Mouse (Mus musculus): ENCODE measurements around the gene Numbl. TPM values are rescaled to one million over a fixed set of nuclear protein-coding genes. Genes with fewer than 3 reads are reported as not detected.

Numbl gene
- polyA plus RNA-seq, 1 experiment from 2014 or later: 1.9 TPM

DNA sequence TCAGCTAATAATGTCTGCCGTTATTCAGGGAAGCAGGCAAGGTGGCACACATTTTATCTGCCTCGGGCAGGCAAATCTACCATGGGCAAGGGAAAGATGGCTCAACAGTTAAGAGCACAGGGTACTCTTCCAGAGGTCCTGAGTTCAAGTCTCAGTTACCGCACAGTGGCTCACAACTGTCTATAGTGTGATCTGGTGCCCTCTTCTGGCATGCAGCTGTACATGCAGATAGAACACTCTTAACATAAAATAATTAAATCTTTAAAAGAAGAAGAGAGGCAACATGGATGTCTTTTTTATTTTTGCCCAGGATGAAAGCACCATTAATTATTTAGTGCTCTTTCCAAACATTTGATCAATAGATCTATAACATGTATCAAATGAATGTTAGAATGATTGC lies 19.0 kb downstream of the Numbl start:
- no peaks in the 10 kb centered on the region for H3K27me3 ChIP-seq (ENCODE audit: control insufficient read depth, insufficient read depth, low read depth, low read length)
- 66% methylated on average over 3 of the region's 3 CpGs for WGBS (ENCODE audit: insufficient replicate concordance)
- H3K9ac ChIP-seq (ENCODE audit: low read depth, low read length): no peak overlapping the region
- H3K9me3 ChIP-seq (replicated peaks; ENCODE audit: control insufficient read depth, low read length): no peaks in the 10 kb centered on the region
- no peak overlapping the region for H3K4me3 ChIP-seq (ENCODE audit: low read depth, low read length)
- ATAC-seq (ENCODE audit: low read depth): no peak
- H3K27ac ChIP-seq (ENCODE audit: low read length): no peak overlapping the region
- H3K4me2 ChIP-seq (ENCODE audit: low read depth, low read length): no peak overlapping the region
- H3K4me1 ChIP-seq (ENCODE audit: control insufficient read depth, low read depth, low read length): no peaks in the 10 kb centered on the region
- no peaks in the 10 kb centered on the region for H3K36me3 ChIP-seq (ENCODE audit: control insufficient read depth, insufficient read depth)

GRCm38 (mm10) chr7:27281717-27282116 lies 23.5 kb downstream of the Numbl start:
- Histone ChIP-seq H3K4me2 (ENCODE audit: low read depth, low read length) (no peak overlapping the region), H3K9me3 (replicated peaks; ENCODE audit: control insufficient read depth, low read length) (no peaks in the 10 kb centered on the region), H3K27ac (ENCODE audit: low read length) (no peak overlapping the region), H3K27me3 (ENCODE audit: control insufficient read depth, insufficient read depth, low read depth, low read length) (peaks cover 3% of the 10 kb centered on the region; the same call in 1 of the 2 replicates), H3K4me1 (ENCODE audit: control insufficient read depth, low read depth, low read length) (no peaks in the 10 kb centered on the region), H3K9ac (ENCODE audit: low read depth, low read length) (no peak overlapping the region), H3K4me3 (ENCODE audit: low read depth, low read length) (no peak overlapping the region), H3K36me3 (ENCODE audit: control insufficient read depth, insufficient read depth) (no peaks in the 10 kb centered on the region)
- ATAC-seq (ENCODE audit: low read depth): no peak
- 54% methylated on average over 13 of the region's 13 CpGs for WGBS (ENCODE audit: insufficient replicate concordance)

- Histone ChIP-seq H3K36me3 (ENCODE audit: control insufficient read depth, insufficient read depth) (no peaks in the 10 kb centered on the region), H3K4me2 (ENCODE audit: low read depth, low read length) (no peak overlapping the region), H3K4me3 (ENCODE audit: low read depth, low read length) (no peak overlapping the region), H3K9me3 (replicated peaks; ENCODE audit: control insufficient read depth, low read length) (no peaks in the 10 kb centered on the region), H3K27me3 (ENCODE audit: control insufficient read depth, insufficient read depth, low read depth, low read length) (peaks cover 3% of the 10 kb centered on the region; the same call in 1 of the 2 replicates), H3K27ac (ENCODE audit: low read length) (no peak overlapping the region), H3K9ac (ENCODE audit: low read depth, low read length) (no peak overlapping the region), H3K4me1 (ENCODE audit: control insufficient read depth, low read depth, low read length) (no peaks in the 10 kb centered on the region)
- 65% methylated on average over 4 of the region's 4 CpGs for WGBS (ENCODE audit: insufficient replicate concordance)
- ATAC-seq (ENCODE audit: low read depth): no peak
These were observed 24.0 kb downstream of the Numbl start for GRCm38 (mm10) chr7:27282225-27282624.

DNA sequence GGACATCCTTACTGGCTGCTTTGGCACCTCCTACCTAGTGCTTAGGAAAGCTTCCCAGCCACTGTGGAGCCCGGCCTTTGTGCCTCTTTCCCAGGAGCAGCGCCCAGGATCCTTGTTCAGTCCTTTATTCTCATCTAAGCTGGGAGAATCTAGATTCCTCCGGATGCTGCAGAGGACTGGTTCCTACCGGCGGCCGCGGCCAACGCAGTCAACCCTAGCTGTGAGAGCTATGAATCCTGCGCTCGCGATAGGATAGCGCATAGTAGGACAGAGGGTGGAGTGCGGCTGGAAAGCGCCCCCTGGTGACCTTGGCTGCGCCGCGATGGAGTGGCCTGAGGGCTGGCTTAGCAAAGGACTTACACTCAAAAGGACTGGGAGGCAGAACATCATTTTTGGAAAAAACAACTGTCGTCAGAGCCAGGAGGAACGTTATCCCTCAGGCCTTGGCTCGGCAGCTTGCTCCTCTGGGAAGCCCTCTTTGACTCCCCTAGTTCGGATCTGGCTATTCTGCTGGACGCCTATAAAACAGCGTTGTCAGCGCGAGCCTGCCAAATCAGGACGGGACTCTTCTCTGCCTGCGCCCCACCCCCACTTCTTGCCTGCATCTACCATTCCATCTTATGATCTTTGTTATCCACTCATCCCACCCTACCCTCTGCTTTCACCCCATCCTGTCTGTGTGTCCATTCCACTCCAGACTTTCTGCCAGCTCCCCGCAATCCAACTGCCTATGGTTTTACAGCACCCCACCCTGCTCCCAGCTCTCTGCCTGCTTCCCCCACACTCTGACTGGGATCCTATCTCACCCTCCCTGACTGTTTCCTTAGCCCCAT lies 26.8 kb downstream of the Numbl start:
- ATAC-seq (ENCODE audit: low read depth): no peak
- Histone ChIP-seq H3K4me3 (ENCODE audit: low read depth, low read length) (no peak overlapping the region), H3K4me2 (ENCODE audit: low read depth, low read length) (no peak overlapping the region), H3K9me3 (replicated peaks; ENCODE audit: control insufficient read depth, low read length) (no peaks in the 10 kb centered on the region), H3K9ac (ENCODE audit: low read depth, low read length) (no peak overlapping the region), H3K27ac (ENCODE audit: low read length) (no peak overlapping the region), H3K4me1 (ENCODE audit: control insufficient read depth, low read depth, low read length) (no peaks in the 10 kb centered on the region), H3K36me3 (ENCODE audit: control insufficient read depth, insufficient read depth) (no peaks in the 10 kb centered on the region), H3K27me3 (ENCODE audit: control insufficient read depth, insufficient read depth, low read depth, low read length) (peaks cover 3% of the 10 kb centered on the region; the same call in 1 of the 2 replicates)
- 4% methylated on average over 28 of the region's 28 CpGs for WGBS (ENCODE audit: insufficient replicate concordance)

DNA sequence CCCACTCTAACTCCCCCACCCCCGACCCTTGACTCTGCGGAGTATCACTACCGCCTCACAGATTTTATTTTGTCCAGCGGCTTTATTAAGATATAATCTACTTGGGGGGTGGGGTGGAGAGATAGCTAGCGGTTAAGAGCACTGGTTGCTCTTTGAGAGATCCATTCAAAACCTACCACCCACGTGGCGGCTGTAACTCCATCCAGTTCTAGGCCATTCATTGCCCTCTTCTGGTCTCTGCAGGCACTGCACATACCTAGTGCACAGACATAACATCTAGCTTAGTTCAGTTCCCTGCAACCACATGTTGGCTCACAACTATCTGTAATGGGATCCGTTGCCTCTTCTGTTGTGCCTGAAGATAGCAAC lies 27.4 kb downstream of the Numbl start:
- Histone ChIP-seq H3K4me3 (ENCODE audit: low read depth, low read length) (no peak overlapping the region), H3K27ac (ENCODE audit: low read length) (no peak overlapping the region), H3K4me1 (ENCODE audit: control insufficient read depth, low read depth, low read length) (no peaks in the 10 kb centered on the region), H3K4me2 (ENCODE audit: low read depth, low read length) (no peak overlapping the region), H3K27me3 (ENCODE audit: control insufficient read depth, insufficient read depth, low read depth, low read length) (peaks cover 3% of the 10 kb centered on the region; the same call in 1 of the 2 replicates), H3K9ac (ENCODE audit: low read depth, low read length) (no peak overlapping the region), H3K36me3 (ENCODE audit: control insufficient read depth, insufficient read depth) (no peaks in the 10 kb centered on the region), H3K9me3 (replicated peaks; ENCODE audit: control insufficient read depth, low read length) (no peaks in the 10 kb centered on the region)
- peak; percentile 19; the same call in 1 of the 2 replicates for ATAC-seq (ENCODE audit: low read depth)
- WGBS (ENCODE audit: insufficient replicate concordance): 6% methylated on average over 8 of the region's 8 CpGs

GRCm38 (mm10) chr7:27288732-27289131 lies 30.5 kb downstream of the Numbl start:
- 74% methylated on average over 7 of the region's 7 CpGs for WGBS (ENCODE audit: insufficient replicate concordance)
- H3K4me3 ChIP-seq (ENCODE audit: low read depth, low read length): no peak overlapping the region
- H3K4me1 ChIP-seq (ENCODE audit: control insufficient read depth, low read depth, low read length): no peaks in the 10 kb centered on the region
- no peak overlapping the region for H3K27ac ChIP-seq (ENCODE audit: low read length)
- H3K4me2 ChIP-seq (ENCODE audit: low read depth, low read length): no peak overlapping the region
- H3K9ac ChIP-seq (ENCODE audit: low read depth, low read length): no peak overlapping the region
- H3K9me3 ChIP-seq (replicated peaks; ENCODE audit: control insufficient read depth, low read length): no peaks in the 10 kb centered on the region
- H3K36me3 ChIP-seq (ENCODE audit: control insufficient read depth, insufficient read depth): no peaks in the 10 kb centered on the region
- ATAC-seq (ENCODE audit: low read depth): no peak
- H3K27me3 ChIP-seq (ENCODE audit: control insufficient read depth, insufficient read depth, low read depth, low read length): peaks cover 3% of the 10 kb centered on the region; the same call in 1 of the 2 replicates

DNA sequence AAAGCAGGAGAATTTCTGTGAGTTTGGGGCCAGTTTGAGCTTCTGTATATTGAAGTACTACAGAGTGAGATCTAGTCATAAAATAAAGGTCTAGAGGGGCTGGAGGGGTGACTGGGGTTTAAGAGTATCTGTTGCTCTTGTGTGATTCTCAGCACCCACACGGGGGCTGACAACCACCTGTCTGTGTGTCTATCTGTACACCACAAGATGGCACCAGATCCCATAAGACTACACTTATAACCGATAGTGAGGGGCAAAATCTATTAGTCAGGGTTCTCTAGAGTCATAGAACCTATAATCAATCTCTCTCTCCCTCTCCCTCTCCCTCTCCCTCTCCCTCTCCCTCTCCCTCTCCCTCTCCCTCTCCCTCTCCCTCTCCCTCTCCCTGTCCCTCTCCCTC lies 32.3 kb downstream of the Numbl start:
- Histone ChIP-seq H3K36me3 (ENCODE audit: control insufficient read depth, insufficient read depth) (no peaks in the 10 kb centered on the region), H3K9me3 (replicated peaks; ENCODE audit: control insufficient read depth, low read length) (no peaks in the 10 kb centered on the region), H3K4me3 (ENCODE audit: low read depth, low read length) (no peak overlapping the region), H3K27me3 (ENCODE audit: control insufficient read depth, insufficient read depth, low read depth, low read length) (no peaks in the 10 kb centered on the region), H3K4me1 (ENCODE audit: control insufficient read depth, low read depth, low read length) (no peaks in the 10 kb centered on the region), H3K9ac (ENCODE audit: low read depth, low read length) (no peak overlapping the region), H3K27ac (ENCODE audit: low read length) (no peak overlapping the region), H3K4me2 (ENCODE audit: low read depth, low read length) (no peak overlapping the region)
- WGBS (ENCODE audit: insufficient replicate concordance): 58% methylated on average over 2 of the region's 2 CpGs
- no peak for ATAC-seq (ENCODE audit: low read depth)

DNA sequence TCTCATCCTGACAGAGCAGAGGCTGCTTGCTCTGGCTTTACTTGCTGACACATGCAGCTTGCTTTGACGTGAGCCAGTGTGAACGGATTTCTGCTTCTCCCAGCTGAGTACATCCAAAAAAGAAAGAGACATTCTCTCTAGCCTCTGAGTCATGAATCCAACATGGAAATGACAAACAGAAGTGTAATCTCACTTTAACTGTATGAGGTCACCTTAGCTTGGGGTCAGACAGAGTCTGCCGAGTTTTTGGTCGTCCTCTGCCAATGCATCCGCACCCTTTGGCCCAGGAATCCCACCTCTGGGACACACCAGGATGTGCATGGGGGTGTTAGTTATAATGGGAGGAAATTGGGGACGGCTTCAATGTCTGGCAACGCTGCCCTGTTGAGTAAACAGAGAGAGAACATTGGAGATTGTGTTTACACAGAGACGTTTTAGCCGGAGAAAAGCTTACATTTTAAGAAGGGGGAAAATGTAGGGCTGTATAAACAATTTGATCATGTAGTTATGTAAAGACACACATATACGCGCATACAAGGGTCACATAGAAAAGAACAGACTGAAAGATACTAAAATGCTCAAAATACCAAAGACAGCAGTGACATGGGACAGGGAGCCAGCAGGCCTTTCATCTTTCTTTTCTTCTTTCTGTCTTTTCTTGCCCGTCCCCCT lies 33.7 kb downstream of the Numbl start:
- Histone ChIP-seq H3K9me3 (replicated peaks; ENCODE audit: control insufficient read depth, low read length) (no peaks in the 10 kb centered on the region), H3K4me2 (ENCODE audit: low read depth, low read length) (no peak overlapping the region)

GRCm38 (mm10) chr7:27295956-27296355 lies 37.7 kb downstream of the Numbl start:
- no peak overlapping the region for H3K4me3 ChIP-seq (ENCODE audit: low read depth, low read length)
- no peak overlapping the region for H3K4me2 ChIP-seq (ENCODE audit: low read depth, low read length)
- H3K27me3 ChIP-seq (ENCODE audit: control insufficient read depth, insufficient read depth, low read depth, low read length): no peaks in the 10 kb centered on the region
- H3K4me1 ChIP-seq (ENCODE audit: control insufficient read depth, low read depth, low read length): no peaks in the 10 kb centered on the region
- H3K9ac ChIP-seq (ENCODE audit: low read depth, low read length): no peak overlapping the region
- no peaks in the 10 kb centered on the region for H3K36me3 ChIP-seq (ENCODE audit: control insufficient read depth, insufficient read depth)
- 60% methylated on average over 4 of the region's 4 CpGs for WGBS (ENCODE audit: insufficient replicate concordance)
- no peak for ATAC-seq (ENCODE audit: low read depth)
- H3K27ac ChIP-seq (ENCODE audit: low read length): no peak overlapping the region
- no peaks in the 10 kb centered on the region for H3K9me3 ChIP-seq (replicated peaks; ENCODE audit: control insufficient read depth, low read length)

More for the DNA sequence above, 33.7 kb downstream of the Numbl start:
- no peak overlapping the region for H3K4me3 ChIP-seq (ENCODE audit: low read depth, low read length)
- H3K27me3 ChIP-seq (ENCODE audit: control insufficient read depth, insufficient read depth, low read depth, low read length): no peaks in the 10 kb centered on the region
- no peaks in the 10 kb centered on the region for H3K36me3 ChIP-seq (ENCODE audit: control insufficient read depth, insufficient read depth)
- no peak overlapping the region for H3K9ac ChIP-seq (ENCODE audit: low read depth, low read length)
- WGBS (ENCODE audit: insufficient replicate concordance): 32% methylated on average over 12 of the region's 12 CpGs
- ATAC-seq (ENCODE audit: low read depth): no peak
- no peaks in the 10 kb centered on the region for H3K4me1 ChIP-seq (ENCODE audit: control insufficient read depth, low read depth, low read length)
- H3K27ac ChIP-seq (ENCODE audit: low read length): no peak overlapping the region
